Mouse (Mus musculus) embryonic fibroblast, embryonic 13.5 days (primary cell): ENCODE results near the gene Cox8c.

Source experiments
- CTCF ChIP-seq: IDR thresholded peaks from 2 replicates; pipeline ENCODE4 v1.5.1; 2011; ENCODE audit warnings: mild to moderate bottlenecking, control low read depth, low read length, moderate library complexity, borderline replicate concordance; ENCODE audit not compliant: insufficient read depth
- POLR2A ChIP-seq: IDR thresholded peaks from 2 replicates; pipeline ENCODE4 v1.6.1; 2011; ENCODE audit warnings: low read depth, mild to moderate bottlenecking, control low read depth, low read length, moderate library complexity

GRCm38 (mm10) chr12:102877301-102878030 is 21.6 kb upstream of the Cox8c start:
- TF ChIP-seq CTCF (no peak), POLR2A (no peak)
